Mouse (Mus musculus) hindbrain, embryonic 16.5 days (tissue): ENCODE results near the gene Psmd5. TPM values are rescaled to one million over a fixed set of nuclear protein-coding genes. Genes with fewer than 3 reads are reported as not detected.

ENCODE experiments used
- ATAC-seq: fragments of 200-750 bp; cut with Nextera tagmentation; 2 replicates; pipeline ENCODE4 v1.8.0; 2017; ENCODE audit warnings: moderate TSS enrichment, moderate library complexity
- H3K27ac ChIP-seq: fragments of 300-500 bp; sonication (generic); 2 replicates; pipeline ENCODE4 v1.5.1; 2014; ENCODE audit warnings: low read depth, mild to moderate bottlenecking, control low read depth, low read length, moderate library complexity
- H3K27me3 ChIP-seq: fragments of 300-500 bp; sonication (generic); replicated peaks from 2 replicates; pipeline ENCODE4 v1.6.1; 2014; ENCODE audit warnings: low read length; ENCODE audit not compliant: control insufficient read depth, insufficient read depth
- H3K36me3 ChIP-seq: fragments of 300-500 bp; sonication (generic); 2 replicates; pipeline ENCODE4 v1.6.1; 2014; ENCODE audit warnings: mild to moderate bottlenecking, low read length, moderate library complexity, mixed read lengths; ENCODE audit not compliant: control insufficient read depth, insufficient read depth
- H3K4me1 ChIP-seq: fragments of 300-500 bp; sonication (generic); 2 replicates; pipeline ENCODE4 v1.6.1; 2014; ENCODE audit warnings: low read depth, low read length; ENCODE audit not compliant: control insufficient read depth, insufficient read depth
- H3K4me2 ChIP-seq: fragments of 300-500 bp; sonication (generic); 2 replicates; pipeline ENCODE4 v1.6.1; 2014; ENCODE audit warnings: mild to moderate bottlenecking, low read length, control low read depth, moderate library complexity
- H3K4me3 ChIP-seq: fragments of 300-500 bp; sonication (generic); 2 replicates; pipeline ENCODE4 v1.5.1; 2014; ENCODE audit warnings: mild to moderate bottlenecking, low read length, control low read depth, moderate library complexity
- H3K9ac ChIP-seq: fragments of 300-500 bp; sonication (generic); 2 replicates; pipeline ENCODE4 v1.6.1; 2014; ENCODE audit warnings: low read depth, mild to moderate bottlenecking, control low read depth, low read length, moderate library complexity
- H3K9me3 ChIP-seq: fragments of 300-500 bp; sonication (generic); 2 replicates; pipeline ENCODE4 v1.6.1; 2014; ENCODE audit warnings: mild to moderate bottlenecking, low read length, moderate library complexity; ENCODE audit not compliant: control insufficient read depth
- WGBS: fragments of 180-500 bp; shearing (Covaris S2); extraction: QIAGEN DNeasy Blood & Tissue Kit; methylation state at CpG from one replicate; pipeline ENCODE4 v1.1.7; 2014; 5-methylcytosine and 5-hydroxymethylcytosine counted together
- polyA plus RNA-seq: library from polyadenylated mRNA; unstranded; fragments of >200 nt; fragmentation: Nextera tagmentation; extraction: Ambion mirVana; gene quantifications from 2 replicates; pipeline ENCODE4 v1.2.1, GENCODE M21; 2015

Psmd5 gene
- 96.8 and 105 TPM in 2 replicates for polyA plus RNA-seq

DNA sequence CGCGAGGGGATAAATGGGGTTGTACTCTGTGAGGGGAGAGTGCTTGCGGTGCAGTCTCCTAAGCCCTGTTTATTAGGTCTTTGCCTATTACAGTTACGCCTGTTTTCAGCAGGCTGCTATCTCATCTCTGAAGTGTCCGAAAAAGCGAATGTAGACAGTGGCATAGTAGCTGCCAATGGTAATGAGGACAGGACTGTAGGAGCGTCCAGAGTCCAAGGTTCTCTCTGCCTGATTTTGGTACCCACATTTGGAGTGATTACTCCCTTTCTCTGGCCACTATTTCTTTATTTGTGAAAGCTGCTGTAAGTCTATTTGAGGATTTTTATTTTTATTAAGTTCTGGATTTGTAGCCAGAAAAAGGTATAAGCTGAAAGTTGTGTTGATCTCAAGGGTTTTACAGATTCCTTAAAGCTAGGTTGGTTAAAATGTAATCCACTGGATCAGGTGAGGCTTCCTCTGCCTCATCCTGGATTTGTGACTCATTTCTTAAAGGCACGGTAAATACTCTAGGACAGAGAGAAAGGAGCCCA is at the start of gene Psmd5:
Gene Psmd5, minus strand, starts transcription at position 153 of the 530 bp plus-strand sequence.
- no peaks in the 10 kb centered on the region for H3K9me3 ChIP-seq
- peaks cover 16% of the 10 kb centered on the region for H3K27me3 ChIP-seq
- no peak within 1 kb of the TSS for H3K27ac ChIP-seq
- no peak within 1 kb of the TSS for H3K4me3 ChIP-seq
- H3K4me2 ChIP-seq = peak within 1 kb of the TSS; percentile 26
- 21% methylated on average over 8 of the region's 8 CpGs for WGBS
- H3K9ac ChIP-seq = no peak within 1 kb of the TSS
- H3K36me3 ChIP-seq = no peaks in the 10 kb centered on the region
- H3K4me1 ChIP-seq = peaks cover 7% of the 10 kb centered on the region
- ATAC-seq = no peak

DNA sequence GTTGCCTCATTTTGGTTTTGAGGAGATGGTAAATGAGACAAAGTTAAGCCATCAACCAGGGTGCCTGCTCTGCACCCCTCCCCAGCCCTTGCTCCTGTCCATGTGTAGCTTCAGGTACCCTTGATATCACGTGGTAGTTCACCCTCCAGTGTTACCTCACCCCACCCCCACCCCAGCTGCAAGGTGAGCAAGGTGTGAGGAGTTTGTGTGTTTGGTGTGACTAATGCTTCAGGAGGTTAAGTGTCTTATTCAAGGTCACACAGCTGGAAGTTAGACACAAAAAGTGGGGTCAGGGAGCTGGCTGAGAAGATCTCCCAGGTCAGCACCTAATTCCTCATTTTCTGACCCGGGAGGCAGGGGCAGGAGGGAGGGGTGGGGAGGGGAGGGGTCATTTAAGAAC is 48.0 kb upstream of the Psmd5 start:
- H3K4me2 ChIP-seq = no peak overlapping the region
- WGBS = 25% methylated on average over 2 of the region's 2 CpGs
- no peaks in the 10 kb centered on the region for H3K4me1 ChIP-seq
- H3K27ac ChIP-seq = no peak overlapping the region
- H3K27me3 ChIP-seq = no peaks in the 10 kb centered on the region
- no peak overlapping the region for H3K9ac ChIP-seq
- no peaks in the 10 kb centered on the region for H3K9me3 ChIP-seq
- no peaks in the 10 kb centered on the region for H3K36me3 ChIP-seq
- H3K4me3 ChIP-seq = no peak overlapping the region
- no peak for ATAC-seq

DNA sequence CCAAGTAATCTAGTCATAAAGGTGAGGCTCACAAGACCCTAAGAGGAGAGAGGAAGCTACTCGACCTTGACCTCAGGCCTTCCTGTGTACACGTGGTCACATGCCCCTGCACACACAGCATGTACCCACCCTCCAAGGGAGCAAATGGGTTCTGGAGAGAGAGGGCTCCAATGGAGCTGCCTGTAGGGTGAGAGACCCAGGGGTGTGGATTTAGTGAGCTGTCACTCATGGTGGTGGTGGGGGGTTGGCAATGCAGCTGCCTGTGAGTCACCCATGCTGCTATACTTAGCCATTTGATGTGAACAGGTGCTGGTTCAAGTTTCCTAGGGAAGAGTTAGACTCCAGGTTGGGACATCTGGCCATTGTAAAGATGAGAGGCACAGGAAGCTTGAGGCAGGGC is 45.4 kb upstream of the Psmd5 start:
- H3K27ac ChIP-seq = no peak overlapping the region
- no peaks in the 10 kb centered on the region for H3K9me3 ChIP-seq
- 64% methylated on average over 2 of the region's 2 CpGs for WGBS
- no peak overlapping the region for H3K4me3 ChIP-seq
- no peak overlapping the region for H3K9ac ChIP-seq
- no peaks in the 10 kb centered on the region for H3K4me1 ChIP-seq
- H3K36me3 ChIP-seq = no peaks in the 10 kb centered on the region
- H3K27me3 ChIP-seq = 0 out of 2 replicates have a peak, but pooled peaks cover 3% of the 10 kb centered on the region
- H3K4me2 ChIP-seq = no peak overlapping the region
- ATAC-seq = no peak

DNA sequence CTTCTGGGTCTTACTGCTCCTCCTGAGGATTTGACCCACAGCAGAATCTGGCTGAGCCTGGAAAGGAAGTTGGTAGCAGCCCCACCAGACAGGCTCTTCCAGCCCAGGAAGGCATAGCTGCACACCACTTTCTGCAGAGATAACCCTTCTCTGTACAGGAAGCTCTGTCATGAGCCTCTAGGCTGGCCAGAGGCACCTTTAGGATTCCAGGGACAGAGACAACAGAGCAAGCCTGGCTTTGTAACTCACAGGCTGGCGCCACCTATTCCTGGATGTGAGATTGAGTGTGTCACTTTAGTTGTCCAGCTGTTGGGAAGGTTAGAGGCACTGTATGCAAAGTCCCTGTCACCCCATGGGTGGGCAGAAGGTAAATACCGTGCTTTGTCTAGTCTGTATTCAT is 40.3 kb upstream of the Psmd5 start:
- Histone ChIP-seq H3K27ac (no peak overlapping the region), H3K4me1 (peaks cover 17% of the 10 kb centered on the region), H3K9me3 (no peaks in the 10 kb centered on the region), H3K36me3 (no peaks in the 10 kb centered on the region), H3K27me3 (peaks cover 10% of the 10 kb centered on the region), H3K9ac (no peak overlapping the region), H3K4me2 (no peak overlapping the region), H3K4me3 (no peak overlapping the region)
- no peak for ATAC-seq
- 47% methylated on average over 2 of the region's 2 CpGs for WGBS

DNA sequence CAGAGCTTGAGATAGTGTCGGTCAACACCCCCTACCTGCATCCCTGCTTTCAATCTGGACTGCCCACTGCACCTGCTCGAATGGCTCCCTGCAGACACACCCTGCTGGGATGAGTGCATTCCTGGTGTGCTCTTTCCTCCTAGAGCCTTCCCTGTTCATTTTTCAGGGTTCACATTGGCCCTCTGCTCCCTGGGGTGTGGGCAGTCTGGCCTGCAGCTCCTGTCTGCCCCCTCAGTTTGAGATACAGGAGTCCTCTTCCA is 40.0 kb upstream of the Psmd5 start:
- H3K9ac ChIP-seq = no peak overlapping the region
- H3K4me2 ChIP-seq = peak overlapping the region; percentile 97
- no peaks in the 10 kb centered on the region for H3K9me3 ChIP-seq
- H3K36me3 ChIP-seq = no peaks in the 10 kb centered on the region
- peak overlapping the region; percentile 62; the same call in 1 of the 2 replicates for H3K4me3 ChIP-seq
- H3K4me1 ChIP-seq = peaks cover 17% of the 10 kb centered on the region
- H3K27ac ChIP-seq = no peak overlapping the region
- no peak for ATAC-seq
- H3K27me3 ChIP-seq = peaks cover 10% of the 10 kb centered on the region
- 28% methylated on average over 2 of the region's 2 CpGs for WGBS

DNA sequence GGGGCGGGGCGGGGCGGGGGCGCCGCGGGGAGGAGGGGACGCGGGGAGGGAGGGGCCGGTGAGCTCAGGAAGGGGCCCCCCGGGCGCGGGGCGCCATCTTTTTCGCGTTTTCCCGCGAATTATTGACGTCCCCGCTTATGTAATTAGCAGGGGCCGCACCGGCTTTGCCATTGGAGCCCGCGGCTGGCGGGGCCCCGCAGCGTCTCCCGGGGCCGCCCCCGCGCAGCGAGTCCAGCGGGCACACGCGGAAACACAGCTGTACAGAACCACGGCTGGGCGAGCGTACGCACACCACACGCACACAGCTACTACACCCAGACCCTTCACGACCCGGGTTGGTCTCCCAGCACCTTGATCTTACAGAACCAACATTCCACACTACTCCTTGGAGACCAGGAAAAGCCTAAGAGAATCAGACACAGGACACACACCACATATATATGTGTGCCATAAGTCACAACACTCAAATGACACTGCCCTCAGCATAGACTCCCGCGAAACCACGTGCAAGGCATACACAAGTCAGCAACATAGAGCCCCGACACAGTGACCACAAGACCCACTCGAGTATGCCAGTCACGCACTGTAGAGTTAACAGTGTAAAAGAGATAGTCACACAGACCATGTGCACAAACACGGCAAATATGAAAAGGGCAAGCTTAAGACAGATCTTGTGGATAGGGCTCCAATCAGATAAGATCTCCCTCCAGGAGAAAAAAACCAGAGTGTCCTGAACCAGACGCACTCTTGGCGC is 39.5 kb upstream of the Psmd5 start:
- no peaks in the 10 kb centered on the region for H3K9me3 ChIP-seq
- peaks cover 10% of the 10 kb centered on the region for H3K27me3 ChIP-seq
- peak overlapping the region; percentile 97 for H3K4me2 ChIP-seq
- peaks cover 17% of the 10 kb centered on the region for H3K4me1 ChIP-seq
- WGBS = 4% methylated on average over 33 of the region's 50 CpGs
- no peaks in the 10 kb centered on the region for H3K36me3 ChIP-seq
- ATAC-seq = peak; percentile 76
- peak overlapping the region; percentile 71 for H3K9ac ChIP-seq
- H3K27ac ChIP-seq = no peak overlapping the region
- peak overlapping the region; percentile 62 for H3K4me3 ChIP-seq

DNA sequence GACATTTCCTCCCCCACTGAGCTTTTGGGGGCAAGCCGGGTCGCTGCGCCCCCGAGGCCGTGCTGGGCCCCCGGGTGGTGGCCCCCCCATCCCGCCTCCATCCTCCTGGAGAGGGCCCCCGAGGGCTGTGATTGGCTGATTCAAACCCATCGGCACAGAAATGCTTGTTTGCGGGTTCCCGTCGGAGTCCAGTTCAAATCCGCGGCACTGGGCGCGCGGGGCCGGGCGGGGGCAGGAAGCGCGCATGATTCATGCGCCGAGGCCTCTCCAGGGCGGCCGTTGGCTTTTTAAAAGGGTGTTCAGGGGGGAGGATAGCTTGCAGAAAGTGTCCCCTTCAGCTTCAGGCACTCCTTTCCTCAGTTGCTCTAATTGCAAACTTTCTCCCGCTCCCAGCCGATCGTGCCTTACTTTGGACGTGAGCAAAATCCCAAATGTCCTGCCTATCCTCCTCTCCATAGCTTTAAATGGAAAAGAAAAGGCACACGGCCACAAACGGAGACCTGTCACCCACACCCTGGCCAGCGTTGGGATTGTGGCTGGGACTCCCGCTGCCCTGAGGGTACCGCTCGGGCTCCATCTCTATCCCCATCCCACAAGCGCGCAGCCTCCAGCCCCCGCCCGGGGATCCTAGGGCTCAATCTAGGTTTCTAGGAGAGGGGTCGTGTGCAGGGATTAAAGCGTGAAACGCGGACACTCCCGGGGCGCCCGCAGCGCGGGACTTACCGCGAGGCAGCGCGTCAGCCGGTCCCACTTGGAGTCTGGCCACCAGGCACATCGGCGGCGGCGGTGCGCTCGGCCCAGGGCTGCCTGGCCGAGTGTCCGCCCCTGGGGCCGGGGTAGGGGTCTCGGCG is 38.7 kb upstream of the Psmd5 start, which contains the start of gene Phf19:
Gene Phf19, minus strand, starts transcription at position 809 of the 851 bp plus-strand sequence.
- peaks cover 10% of the 10 kb centered on the region for H3K27me3 ChIP-seq
- ATAC-seq = peak; percentile 62
- no peaks in the 10 kb centered on the region for H3K9me3 ChIP-seq
- H3K4me2 ChIP-seq = peak within 1 kb of the TSS; percentile 97
- peak within 1 kb of the TSS; percentile 62 for H3K4me3 ChIP-seq
- WGBS = under 1% methylated on average over 55 of the region's 64 CpGs
- no peaks in the 10 kb centered on the region for H3K36me3 ChIP-seq
- peaks cover 17% of the 10 kb centered on the region for H3K4me1 ChIP-seq
- peak within 1 kb of the TSS; percentile 71 for H3K9ac ChIP-seq
- no peak within 1 kb of the TSS for H3K27ac ChIP-seq

DNA sequence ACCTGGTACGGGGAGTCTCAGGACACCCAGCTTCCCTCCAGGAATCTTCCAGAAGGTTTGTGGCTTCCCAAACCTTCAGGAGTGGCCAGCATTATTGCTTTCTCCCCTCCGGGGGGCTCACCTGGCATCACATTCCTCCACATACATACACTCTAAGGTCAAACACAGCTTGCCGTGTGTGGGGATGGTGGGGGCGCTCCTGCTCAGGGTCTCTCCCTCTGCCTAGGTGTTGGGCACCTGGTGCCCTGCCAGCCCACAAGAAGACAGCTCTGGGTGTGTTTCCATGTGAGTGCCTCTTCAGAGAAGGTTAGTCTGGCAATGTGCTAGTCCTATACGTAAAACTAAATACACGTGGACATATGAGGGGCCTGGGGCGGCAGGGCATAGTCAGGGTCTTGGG is 37.8 kb upstream of the Psmd5 start:
- Histone ChIP-seq H3K27me3 (peaks cover 10% of the 10 kb centered on the region), H3K4me2 (peak overlapping the region; percentile 97), H3K27ac (no peak overlapping the region), H3K4me1 (peaks cover 17% of the 10 kb centered on the region), H3K9me3 (no peaks in the 10 kb centered on the region), H3K36me3 (no peaks in the 10 kb centered on the region), H3K4me3 (peak overlapping the region; percentile 62; the same call in 1 of the 2 replicates), H3K9ac (no peak overlapping the region)
- 39% methylated on average over 7 of the region's 7 CpGs for WGBS
- ATAC-seq = no peak

DNA sequence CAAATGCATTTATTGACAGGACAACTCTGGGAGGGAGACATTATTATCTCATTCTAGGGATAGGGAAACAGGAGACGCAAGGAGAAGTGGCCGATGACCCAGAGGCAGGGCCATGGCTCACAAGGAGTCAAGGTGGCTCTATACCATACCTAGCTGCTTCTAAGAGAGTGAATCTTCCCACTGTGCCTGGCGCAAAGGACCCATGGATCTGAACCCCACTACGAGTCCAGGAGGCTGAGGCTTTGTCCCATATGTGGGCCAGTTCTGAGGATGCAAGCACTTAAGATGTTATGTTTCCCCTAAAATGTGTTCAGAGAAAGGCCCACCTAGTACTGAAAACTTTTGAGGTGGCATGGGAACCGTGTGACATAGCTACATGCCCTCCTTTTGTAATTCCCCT is 37.1 kb upstream of the Psmd5 start:
- Histone ChIP-seq H3K4me2 (no peak overlapping the region), H3K9me3 (no peaks in the 10 kb centered on the region)
- no peak for ATAC-seq

More for the DNA sequence above, 37.1 kb upstream of the Psmd5 start:
- Histone ChIP-seq H3K4me1 (peaks cover 17% of the 10 kb centered on the region), H3K27ac (no peak overlapping the region), H3K4me3 (no peak overlapping the region), H3K27me3 (peaks cover 10% of the 10 kb centered on the region), H3K36me3 (no peaks in the 10 kb centered on the region), H3K9ac (no peak overlapping the region)
- 91% methylated on average over 5 of the region's 5 CpGs for WGBS
